Mouse (Mus musculus) thymus, adult 2 months (tissue): Measurements from ENCODE around the gene Slc3a1. TPM values are rescaled to one million over a fixed set of nuclear protein-coding genes. Genes with fewer than 3 reads are reported as not detected.

Source experiments
- DNase-seq: peaks from one replicate; pipeline ENCODE4 v3.0.0; 2021
- H3K27ac ChIP-seq: fragments of 200-500 bp; 2 replicates; pipeline ENCODE4 v1.5.1; 2012; ENCODE audit warnings: low read length, control low read depth; ENCODE audit not compliant: control insufficient read depth, insufficient read depth
- H3K27me3 ChIP-seq: fragments of 200-500 bp; 2 replicates; pipeline ENCODE4 v1.6.1; 2012; ENCODE audit warnings: mild to moderate bottlenecking, low read length, moderate library complexity, mixed read lengths; ENCODE audit not compliant: control insufficient read depth, insufficient read depth
- H3K36me3 ChIP-seq: fragments of 200-500 bp; 2 replicates; pipeline ENCODE4 v1.6.1; 2012; ENCODE audit warnings: mild to moderate bottlenecking, low read length, moderate library complexity; ENCODE audit not compliant: control insufficient read depth, insufficient read depth
- H3K4me1 ChIP-seq: fragments of 200-500 bp; replicated peaks from 2 replicates; pipeline ENCODE4 v1.6.1; 2012; ENCODE audit warnings: low read length; ENCODE audit not compliant: control insufficient read depth, insufficient read depth
- H3K4me3 ChIP-seq: fragments of 200-500 bp; 2 replicates; pipeline ENCODE4 v1.5.1; 2012; ENCODE audit warnings: mild to moderate bottlenecking, low read length, control low read depth, moderate library complexity; ENCODE audit not compliant: control insufficient read depth, insufficient read depth
- CTCF ChIP-seq: fragments of 200-500 bp; IDR thresholded peaks from 2 replicates; pipeline ENCODE4 v1.5.1; 2012; ENCODE audit warnings: mild to moderate bottlenecking, control low read depth, low read length, moderate library complexity, borderline replicate concordance; ENCODE audit not compliant: control insufficient read depth, poor library complexity, insufficient read depth; ENCODE audit errors: extremely low read depth
- POLR2A ChIP-seq: fragments of 200-500 bp; IDR thresholded peaks from 2 replicates; pipeline ENCODE4 v1.6.1; 2012; ENCODE audit warnings: mild to moderate bottlenecking, low read length, control low read depth, moderate library complexity; ENCODE audit not compliant: control insufficient read depth, poor library complexity, insufficient read depth; ENCODE audit errors: extremely low read depth
- WGBS: fragments of 180-500 bp; shearing (Covaris S2); methylation state at CpG from one replicate; pipeline ENCODE4 v1.1.7; 2018; 5-methylcytosine and 5-hydroxymethylcytosine counted together
- polyA plus RNA-seq: library from polyadenylated mRNA; depleted of rRNA; stranded (reverse); fragments of >200 nt; gene quantifications from 2 replicates; pipeline ENCODE4 v1.2.3, GENCODE M21; 2012

Slc3a1 gene
- polyA plus RNA-seq, 1 experiment = 0.55 TPM

GRCm38 (mm10) chr17:85030651-85031050 is 2.5 kb downstream of the Slc3a1 start:
- no peak overlapping the region for H3K27ac ChIP-seq
- DNase-seq = no peak
- no peaks in the 10 kb centered on the region for H3K27me3 ChIP-seq
- no peak overlapping the region for H3K4me3 ChIP-seq
- H3K36me3 ChIP-seq = no peaks in the 10 kb centered on the region
- H3K4me1 ChIP-seq = no peaks in the 10 kb centered on the region
- TF ChIP-seq POLR2A (no peak), CTCF (no peak)
- 80% methylated on average over 5 of the region's 5 CpGs for WGBS

- Histone ChIP-seq H3K36me3 (no peaks in the 10 kb centered on the region), H3K27me3 (no peaks in the 10 kb centered on the region), H3K4me1 (no peaks in the 10 kb centered on the region), H3K4me3 (no peak overlapping the region), H3K27ac (no peak overlapping the region)
- no peak for DNase-seq
- 90% methylated on average over 3 of the region's 3 CpGs for WGBS
- TF ChIP-seq POLR2A (no peak), CTCF (no peak)
Observed at GRCm38 (mm10) chr17:85033087-85033486, 4.9 kb downstream of the Slc3a1 start.

DNA sequence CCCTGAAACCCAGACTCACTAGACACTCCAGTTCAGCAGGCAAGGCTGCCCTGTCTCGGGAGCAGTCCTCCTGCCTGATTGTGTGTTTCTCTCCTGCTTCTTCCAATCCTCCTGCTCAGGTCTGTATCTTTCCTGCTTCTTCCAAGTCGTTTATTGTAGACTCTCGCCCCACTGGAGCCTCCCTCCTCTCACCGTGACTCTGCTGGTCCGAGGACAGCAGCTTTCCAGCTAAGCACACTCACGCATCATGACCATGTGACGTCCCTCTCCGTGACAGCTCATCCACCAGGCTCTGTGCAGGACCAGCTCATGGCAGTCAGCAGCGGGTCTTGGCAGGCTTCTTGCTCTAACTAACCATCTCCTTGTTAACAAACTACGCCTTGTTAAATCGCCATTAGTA is 5.9 kb downstream of the Slc3a1 start:
- Histone ChIP-seq H3K27ac (no peak overlapping the region), H3K4me1 (no peaks in the 10 kb centered on the region), H3K36me3 (no peaks in the 10 kb centered on the region), H3K27me3 (no peaks in the 10 kb centered on the region), H3K4me3 (no peak overlapping the region)
- TF ChIP-seq POLR2A (no peak), CTCF (no peak)
- no peak for DNase-seq
- 79% methylated on average over 11 of the region's 11 CpGs for WGBS

- 91% methylated on average over 5 of the region's 5 CpGs for WGBS
- no peaks in the 10 kb centered on the region for H3K4me1 ChIP-seq
- no peaks in the 10 kb centered on the region for H3K36me3 ChIP-seq
- H3K27me3 ChIP-seq = no peaks in the 10 kb centered on the region
- H3K4me3 ChIP-seq = no peak overlapping the region
- TF ChIP-seq CTCF = no peak
- TF ChIP-seq POLR2A = no peak
- no peak for DNase-seq
- no peak overlapping the region for H3K27ac ChIP-seq
Observed at GRCm38 (mm10) chr17:85037855-85038254, 9.7 kb downstream of the Slc3a1 start.

- Histone ChIP-seq H3K4me3 (no peak overlapping the region), H3K4me1 (no peaks in the 10 kb centered on the region), H3K27me3 (no peaks in the 10 kb centered on the region), H3K27ac (no peak overlapping the region), H3K36me3 (no peaks in the 10 kb centered on the region)
- DNase-seq = no peak
- TF ChIP-seq POLR2A (no peak), CTCF (no peak)
- WGBS = 92% methylated on average over 4 of the region's 4 CpGs
Observed at GRCm38 (mm10) chr17:85038311-85038710, 10.1 kb downstream of the Slc3a1 start.

- WGBS = 96% methylated on average over 5 of the region's 5 CpGs
- TF ChIP-seq CTCF (no peak), POLR2A (no peak)
- Histone ChIP-seq H3K27ac (no peak overlapping the region), H3K36me3 (no peaks in the 10 kb centered on the region), H3K4me3 (no peak overlapping the region), H3K4me1 (no peaks in the 10 kb centered on the region), H3K27me3 (no peaks in the 10 kb centered on the region)
- no peak for DNase-seq
Observed at GRCm38 (mm10) chr17:85038761-85039160, 10.6 kb downstream of the Slc3a1 start.

DNA sequence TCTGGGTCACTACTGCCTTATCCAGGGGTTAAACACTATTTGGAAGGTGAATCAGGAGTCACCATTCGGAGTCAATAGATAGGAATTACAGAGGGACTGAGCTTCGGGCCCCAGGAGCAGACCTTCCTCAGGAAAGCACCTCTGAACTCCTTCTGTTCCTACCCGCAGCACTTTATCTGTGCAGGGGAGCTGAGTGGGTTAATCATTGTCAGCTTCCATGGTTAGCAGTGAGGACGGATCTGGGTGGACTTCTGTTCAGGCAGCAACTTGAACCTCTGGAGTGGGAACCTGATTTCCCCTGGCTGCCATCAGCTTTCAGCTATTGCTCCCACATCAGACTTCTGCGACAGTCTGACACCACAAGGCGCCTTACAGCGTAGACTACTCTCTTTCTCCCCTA is 12.7 kb downstream of the Slc3a1 start:
- H3K36me3 ChIP-seq = no peaks in the 10 kb centered on the region
- no peak for TF ChIP-seq POLR2A
- no peak for TF ChIP-seq CTCF
- no peak for DNase-seq
- no peak overlapping the region for H3K4me3 ChIP-seq
- H3K27ac ChIP-seq = no peak overlapping the region
- no peaks in the 10 kb centered on the region for H3K4me1 ChIP-seq
- 93% methylated on average over 7 of the region's 7 CpGs for WGBS
- no peaks in the 10 kb centered on the region for H3K27me3 ChIP-seq
